In the genomic region with DNA sequence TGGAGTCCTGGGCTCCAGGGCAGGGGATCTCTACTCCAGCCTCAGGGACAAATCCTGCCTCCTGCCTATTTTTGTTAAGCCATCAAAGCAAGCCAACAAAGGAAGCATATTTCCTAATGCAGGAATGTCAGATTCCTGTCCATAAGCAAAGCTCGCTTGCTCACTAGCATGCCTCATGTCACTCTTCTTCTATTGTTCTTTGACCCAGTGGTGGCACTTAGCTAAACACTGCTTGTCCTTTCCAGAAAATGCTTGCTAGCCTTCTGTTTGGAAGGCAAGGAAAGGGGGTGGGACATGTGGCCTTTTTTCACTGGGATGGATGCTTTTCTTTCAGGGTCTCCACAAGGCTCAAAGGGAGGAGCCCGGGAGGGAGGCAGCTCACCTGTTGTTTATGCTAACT, we compare ENCODE assay signal across 12 mouse cellular contexts.
DNase-seq lines count a peak whose midpoint lies in the region; ATAC-seq lines count a peak whose summit lies in the region.
"Had no signal": no experiment of that assay in that cellular context is flagged by ENCODE, and none has a peak within 500 bp of the region (broad histone marks: within the 10 kb centered on the region; RNA-seq: fewer than 3 reads in every experiment).

No protein-coding gene starts in this region.

- DNase-seq in midbrain, embryonic 10.5 days (ENCODE audit: low spot score): no peak
- DNase-seq in midbrain, embryonic 11.5 days (ENCODE audit: low spot score, missing footprints): no peak
- no peak for DNase-seq in ovary, adult 18-20 months (ENCODE audit: low spot score)
- DNase-seq: cerebellum, adult 18-20 months; gastrocnemius, postnatal 36 days; liver, postnatal 0 days had no signal

- H3K4me3 ChIP-seq in hindbrain, embryonic 13.5 days: no peak overlapping the region
- no peak overlapping the region for H3K4me3 ChIP-seq in hindbrain, embryonic 12.5 days
- H3K4me3 ChIP-seq in midbrain, embryonic 10.5 days: no peak overlapping the region
- no peak overlapping the region for H3K4me3 ChIP-seq in midbrain, embryonic 11.5 days (ENCODE audit: low read depth, low read length)
- no peak overlapping the region for H3K4me3 ChIP-seq in hindbrain, embryonic 16.5 days (ENCODE audit: low read length)
- no peak overlapping the region for H3K4me3 ChIP-seq in neural tube, embryonic 15.5 days (replicated peaks)

- H3K4me2 ChIP-seq in hindbrain, embryonic 13.5 days: no peak overlapping the region
- H3K4me2 ChIP-seq in hindbrain, embryonic 12.5 days (replicated peaks): no peak overlapping the region
- no peak overlapping the region for H3K4me2 ChIP-seq in midbrain, embryonic 11.5 days
- no peak overlapping the region for H3K4me2 ChIP-seq in hindbrain, embryonic 16.5 days (ENCODE audit: low read length)
- no peak overlapping the region for H3K4me2 ChIP-seq in neural tube, embryonic 15.5 days

- H3K9me3 ChIP-seq in hindbrain, embryonic 13.5 days: no peaks in the 10 kb centered on the region
- H3K9me3 ChIP-seq in hindbrain, embryonic 12.5 days (replicated peaks): no peaks in the 10 kb centered on the region
- no peaks in the 10 kb centered on the region for H3K9me3 ChIP-seq in midbrain, embryonic 10.5 days (replicated peaks)
- H3K9me3 ChIP-seq in midbrain, embryonic 11.5 days (ENCODE audit: control insufficient read depth, low read length): no peaks in the 10 kb centered on the region
- no peaks in the 10 kb centered on the region for H3K9me3 ChIP-seq in hindbrain, embryonic 16.5 days (ENCODE audit: control insufficient read depth, low read length)
- no peaks in the 10 kb centered on the region for H3K9me3 ChIP-seq in neural tube, embryonic 15.5 days (replicated peaks)

- WGBS in hindbrain, embryonic 13.5 days: 27% methylated on average over 2 of the region's 2 CpGs
- 19% methylated on average over 2 of the region's 2 CpGs for WGBS in hindbrain, embryonic 12.5 days
- 31% methylated on average over 2 of the region's 2 CpGs for WGBS in midbrain, embryonic 10.5 days
- 38% methylated on average over 2 of the region's 2 CpGs for WGBS in midbrain, embryonic 11.5 days
- WGBS in hindbrain, embryonic 16.5 days: 19% methylated on average over 2 of the region's 2 CpGs
- WGBS in neural tube, embryonic 15.5 days: 33% methylated on average over 2 of the region's 2 CpGs

- H3K27ac ChIP-seq in hindbrain, embryonic 13.5 days: 0 out of 2 replicates have a peak overlapping the region, but pooled peaks have one; percentile 19
- no peak overlapping the region; the same call in 1 of the 2 replicates for H3K27ac ChIP-seq in hindbrain, embryonic 12.5 days
- peak overlapping the region; percentile 74 for H3K27ac ChIP-seq in midbrain, embryonic 10.5 days (replicated peaks)
- H3K27ac ChIP-seq in midbrain, embryonic 11.5 days (ENCODE audit: low read depth, low read length): no peak overlapping the region
- H3K27ac ChIP-seq in hindbrain, embryonic 16.5 days (ENCODE audit: low read depth, low read length): no peak overlapping the region
- peak overlapping the region; percentile 19; the same call in 1 of the 2 replicates for H3K27ac ChIP-seq in neural tube, embryonic 15.5 days (replicated peaks)

- H3K36me3 ChIP-seq in hindbrain, embryonic 13.5 days: no peaks in the 10 kb centered on the region
- no peaks in the 10 kb centered on the region for H3K36me3 ChIP-seq in hindbrain, embryonic 12.5 days
- H3K36me3 ChIP-seq in midbrain, embryonic 10.5 days: no peaks in the 10 kb centered on the region
- no peaks in the 10 kb centered on the region for H3K36me3 ChIP-seq in midbrain, embryonic 11.5 days (ENCODE audit: control insufficient read depth, insufficient read depth, low read length)
- no peaks in the 10 kb centered on the region for H3K36me3 ChIP-seq in hindbrain, embryonic 16.5 days (ENCODE audit: control insufficient read depth, insufficient read depth, low read length)
- H3K36me3 ChIP-seq in neural tube, embryonic 15.5 days: no peaks in the 10 kb centered on the region

- H3K4me1 ChIP-seq in hindbrain, embryonic 13.5 days (replicated peaks): peaks cover 47% of the 10 kb centered on the region
- peaks cover 42% of the 10 kb centered on the region for H3K4me1 ChIP-seq in hindbrain, embryonic 12.5 days
- peaks cover 39% of the 10 kb centered on the region for H3K4me1 ChIP-seq in midbrain, embryonic 10.5 days
- H3K4me1 ChIP-seq in midbrain, embryonic 11.5 days (ENCODE audit: control insufficient read depth, insufficient read depth, low read length): peaks cover 5% of the 10 kb centered on the region; the same call in 1 of the 2 replicates
- peaks cover 8% of the 10 kb centered on the region for H3K4me1 ChIP-seq in hindbrain, embryonic 16.5 days (ENCODE audit: control insufficient read depth, insufficient read depth, low read depth, low read length)
- peaks cover 42% of the 10 kb centered on the region for H3K4me1 ChIP-seq in neural tube, embryonic 15.5 days

- H3K9ac ChIP-seq in hindbrain, embryonic 13.5 days: no peak overlapping the region; the same call in 1 of the 2 replicates
- H3K9ac ChIP-seq in hindbrain, embryonic 12.5 days: no peak overlapping the region
- no peak overlapping the region for H3K9ac ChIP-seq in midbrain, embryonic 11.5 days (ENCODE audit: low read length)
- no peak overlapping the region for H3K9ac ChIP-seq in hindbrain, embryonic 16.5 days (ENCODE audit: low read depth, low read length)
- no peak overlapping the region for H3K9ac ChIP-seq in neural tube, embryonic 15.5 days (replicated peaks)
- H3K9ac ChIP-seq: liver, postnatal 0 days had no signal

- ATAC-seq in hindbrain, embryonic 13.5 days (ENCODE audit: low FRiP score): no peak
- no peak for ATAC-seq in hindbrain, embryonic 12.5 days (ENCODE audit: low FRiP score)
- no peak for ATAC-seq in midbrain, embryonic 11.5 days (ENCODE audit: low FRiP score)
- ATAC-seq in hindbrain, embryonic 16.5 days: 0 out of 2 replicates have a peak, but pooled peaks have one; percentile 3
- no peak for ATAC-seq in neural tube, embryonic 15.5 days (ENCODE audit: low FRiP score)
- ATAC-seq: CD4-positive, CD25-positive, alpha-beta regulatory T cell, adult 4 months; inflammation-experienced regulatory T-cells, adult 6 months; liver, postnatal 0 days had no signal

- H3K27me3 ChIP-seq in hindbrain, embryonic 13.5 days: no peaks in the 10 kb centered on the region
- no peaks in the 10 kb centered on the region for H3K27me3 ChIP-seq in hindbrain, embryonic 12.5 days
- no peaks in the 10 kb centered on the region for H3K27me3 ChIP-seq in midbrain, embryonic 10.5 days (ENCODE audit: low read depth, poor library complexity, severe bottlenecking)
- H3K27me3 ChIP-seq in midbrain, embryonic 11.5 days (ENCODE audit: control insufficient read depth, insufficient read depth, low read length): no peaks in the 10 kb centered on the region
- H3K27me3 ChIP-seq in hindbrain, embryonic 16.5 days (replicated peaks; ENCODE audit: control insufficient read depth, insufficient read depth, low read length): no peaks in the 10 kb centered on the region
- H3K27me3 ChIP-seq in neural tube, embryonic 15.5 days (replicated peaks): no peaks in the 10 kb centered on the region

Comparison
In these comparisons a context has a peak if more than half of its experiments do, and no peak if none do; other contexts are left out.
1. H3K27ac ChIP-seq: peak in hindbrain, embryonic 13.5 days (single experiment), midbrain, embryonic 10.5 days (single experiment) and neural tube, embryonic 15.5 days (single experiment); none in hindbrain, embryonic 12.5 days (single experiment), midbrain, embryonic 11.5 days (single experiment) and hindbrain, embryonic 16.5 days (single experiment).